Mouse (Mus musculus): ENCODE data around the gene Gm45837.

The Gm45837 gene

DNA sequence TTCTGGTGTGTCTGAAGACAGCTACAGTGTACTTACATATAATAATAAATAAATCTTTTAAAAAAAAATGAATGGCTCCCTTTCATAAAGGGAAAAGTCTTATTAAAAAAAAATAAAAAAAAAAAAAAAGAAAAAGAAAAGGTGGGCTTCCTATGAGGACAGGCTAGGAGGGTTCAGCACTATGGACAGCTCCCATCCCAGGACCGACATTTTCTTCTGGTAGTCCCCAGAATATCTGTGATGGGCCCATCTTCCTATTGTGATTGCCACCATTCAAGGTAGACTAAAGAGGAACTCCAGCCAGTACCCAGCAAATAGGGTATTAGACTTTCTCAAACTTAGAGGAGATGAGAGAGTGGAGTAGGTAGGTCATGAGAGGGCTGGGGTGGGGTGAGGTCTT, 27.2 kb downstream of the Gm45837 start:
- no peak for DNase-seq (ENCODE audit: low spot score in 2 of 2)

DNA sequence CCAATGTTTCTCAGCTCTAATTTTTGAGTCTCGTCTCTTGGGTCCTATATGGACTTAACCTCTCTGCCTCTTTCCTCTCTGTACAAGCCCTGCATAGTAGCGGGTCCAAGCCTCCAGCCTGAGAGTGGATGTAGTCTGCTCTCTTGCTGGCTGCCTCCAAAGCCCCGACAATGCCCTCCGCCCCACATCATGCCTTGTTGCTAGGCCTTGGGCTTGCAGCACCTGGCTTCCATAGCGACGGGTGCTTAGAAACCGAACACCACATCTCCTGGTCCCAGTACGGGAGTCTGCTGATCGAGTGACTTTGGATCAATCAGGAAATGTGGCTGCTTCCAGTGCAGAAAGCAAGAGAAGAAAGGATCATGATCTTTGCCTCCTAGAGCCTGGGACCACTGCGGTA, 32.4 kb downstream of the Gm45837 start:
- DNase-seq (ENCODE audit: low spot score in 2 of 2): peak in 1 of 2 experiments; percentile 46

DNA sequence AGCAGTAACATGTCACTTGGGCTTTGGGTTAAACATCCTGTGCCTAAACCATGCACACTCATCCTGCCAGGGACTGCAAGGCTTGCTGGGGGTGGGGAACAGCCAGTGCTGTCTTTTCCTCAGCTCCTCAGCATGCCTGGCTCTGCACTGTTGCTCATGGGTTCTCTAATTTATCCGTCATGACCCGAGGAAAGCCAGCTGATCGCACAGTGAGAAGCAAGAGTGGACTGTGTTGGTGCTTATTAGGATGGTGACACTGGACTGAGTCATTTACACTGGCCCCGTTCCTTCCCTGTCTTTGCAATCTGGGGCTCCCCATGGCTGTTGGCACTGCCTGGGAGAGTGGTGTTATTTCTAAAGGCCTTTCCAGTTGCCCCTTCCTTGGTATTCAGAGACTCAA, 33.5 kb downstream of the Gm45837 start:
- DNase-seq (ENCODE audit: low spot score in 2 of 2): no peak

DNA sequence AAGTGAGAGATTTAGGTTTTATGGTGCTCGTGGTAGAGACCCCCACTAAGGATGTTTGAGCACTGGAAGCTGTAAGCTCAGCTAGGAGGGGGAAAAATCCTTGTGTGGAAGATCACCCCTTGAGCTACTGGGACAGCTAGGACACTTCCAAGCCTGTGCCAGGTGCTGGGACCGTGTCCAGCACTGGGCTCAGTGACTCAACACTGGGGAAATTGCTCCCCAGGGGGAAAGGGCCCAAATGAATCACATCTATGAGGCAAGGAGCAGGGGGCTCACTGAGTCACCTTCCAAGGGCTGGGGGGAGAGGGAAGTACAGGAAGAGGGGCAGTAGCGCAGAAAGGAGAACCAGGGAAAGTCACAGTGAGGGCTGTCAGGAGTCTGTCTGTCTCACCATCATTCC, 39.2 kb downstream of the Gm45837 start:
- no peak for DNase-seq (ENCODE audit: low spot score in 2 of 2)

DNA sequence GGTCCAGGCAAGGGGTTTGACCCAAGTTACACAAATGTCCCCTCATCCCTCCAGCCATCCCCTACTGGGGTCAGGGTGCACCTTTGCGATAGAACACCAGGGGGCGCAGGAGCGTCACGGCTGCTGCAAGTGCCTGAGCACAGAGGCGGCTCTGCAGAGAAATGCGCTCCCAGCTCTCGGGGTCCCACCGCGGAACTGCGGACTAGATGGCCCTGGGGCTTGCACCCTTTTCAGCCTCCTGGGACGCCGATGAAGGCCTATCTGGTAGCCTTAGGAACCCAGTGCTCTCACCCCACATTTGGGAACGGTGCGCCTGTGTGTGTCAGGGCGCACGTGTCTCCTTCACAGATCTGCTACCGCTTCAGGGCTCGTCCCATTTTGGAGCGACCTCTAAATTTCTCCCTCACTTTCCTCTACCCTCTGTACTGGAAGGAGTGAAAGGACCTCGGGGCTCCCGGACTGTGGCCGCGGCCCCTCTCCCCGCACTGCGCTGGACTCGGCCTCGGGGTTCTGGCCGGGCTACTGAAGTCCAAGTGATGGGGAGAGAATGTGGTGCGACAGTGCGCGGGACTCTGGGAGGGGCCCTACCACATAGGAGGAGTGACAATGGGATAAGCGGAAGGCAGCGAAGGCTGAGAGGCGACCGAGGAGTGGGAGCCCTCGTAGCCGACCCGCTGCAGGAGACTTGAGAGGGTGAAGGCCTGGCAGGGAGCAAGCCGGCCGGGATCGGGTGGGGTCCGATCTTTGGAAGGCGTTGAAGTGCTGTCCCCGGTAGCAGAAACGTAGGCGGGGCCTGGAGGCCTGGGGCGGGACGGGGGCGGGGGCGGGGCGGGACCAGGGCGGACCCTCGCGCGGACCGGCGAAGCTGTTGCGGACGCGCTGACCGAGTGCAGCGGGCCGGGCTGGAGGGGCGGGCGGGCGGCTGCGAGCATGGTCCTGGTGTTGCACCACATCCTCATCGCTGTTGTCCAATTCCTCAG, 40.0 kb downstream of the Gm45837 start:
- DNase-seq (ENCODE audit: low spot score in 2 of 2): peak; percentile 88 to 92

DNA sequence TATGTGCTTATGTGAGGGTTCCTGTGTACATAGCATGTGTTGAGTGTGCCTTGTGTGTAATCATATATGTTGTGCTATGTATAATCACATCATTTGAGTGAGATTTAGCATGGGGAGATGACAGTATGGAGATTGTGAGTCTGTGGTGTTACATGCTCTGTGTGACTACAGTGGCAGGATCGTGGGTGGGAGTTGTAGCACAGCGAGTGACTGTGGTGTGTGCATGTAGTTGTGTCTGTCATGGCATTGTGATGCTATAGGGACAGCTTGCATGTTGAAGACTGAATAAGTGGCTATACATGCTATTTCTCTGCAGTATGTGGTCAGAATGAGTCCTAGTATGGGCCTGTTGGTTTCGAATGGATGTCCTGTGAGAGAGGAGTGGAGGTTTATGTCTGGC, 42.0 kb downstream of the Gm45837 start:
- DNase-seq (ENCODE audit: low spot score in 2 of 2): no peak

DNA sequence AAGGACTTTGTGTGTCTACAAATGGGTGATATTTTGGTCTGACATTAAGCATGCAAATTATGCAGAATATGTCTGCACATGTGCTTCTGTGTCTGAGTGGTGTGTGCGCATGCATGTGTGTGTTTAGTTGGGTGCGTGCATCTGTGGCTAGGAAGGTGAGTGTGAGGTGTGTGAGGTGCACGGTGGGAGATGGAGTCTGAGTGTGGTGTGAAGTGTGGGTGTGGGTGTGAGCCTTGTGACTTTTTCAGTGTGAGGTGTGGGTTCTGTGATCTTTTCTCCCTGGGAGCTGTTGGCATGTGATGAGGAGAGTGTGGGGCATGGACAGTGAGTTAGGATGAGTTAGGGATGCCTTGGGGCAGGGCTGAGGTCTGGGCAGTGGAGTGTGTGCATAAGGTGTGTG, 42.6 kb downstream of the Gm45837 start:
- no peak for DNase-seq (ENCODE audit: low spot score in 2 of 2)

DNA sequence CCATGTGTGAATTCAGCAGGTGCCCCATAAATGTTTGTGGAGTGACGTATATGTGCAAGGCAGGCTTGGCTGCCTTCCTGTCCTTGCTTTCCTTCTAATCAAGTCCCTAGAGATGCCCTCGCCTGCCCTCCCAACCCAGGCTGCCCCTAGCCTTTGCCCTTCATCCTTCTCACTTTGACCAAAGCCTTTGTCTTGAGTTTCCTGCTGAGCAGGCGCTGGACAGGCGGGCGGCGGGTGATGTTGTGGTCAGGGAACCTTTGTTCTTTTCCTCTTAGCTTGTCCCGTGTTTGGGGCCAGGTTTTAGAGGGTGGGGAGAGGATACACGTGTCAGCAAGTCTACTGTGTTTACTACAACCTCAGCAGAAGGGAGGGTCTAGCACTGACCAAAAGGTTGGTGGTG, 43.0 kb downstream of the Gm45837 start:
- DNase-seq (ENCODE audit: low spot score in 2 of 2): peak in 1 of 2 experiments; percentile 46

DNA sequence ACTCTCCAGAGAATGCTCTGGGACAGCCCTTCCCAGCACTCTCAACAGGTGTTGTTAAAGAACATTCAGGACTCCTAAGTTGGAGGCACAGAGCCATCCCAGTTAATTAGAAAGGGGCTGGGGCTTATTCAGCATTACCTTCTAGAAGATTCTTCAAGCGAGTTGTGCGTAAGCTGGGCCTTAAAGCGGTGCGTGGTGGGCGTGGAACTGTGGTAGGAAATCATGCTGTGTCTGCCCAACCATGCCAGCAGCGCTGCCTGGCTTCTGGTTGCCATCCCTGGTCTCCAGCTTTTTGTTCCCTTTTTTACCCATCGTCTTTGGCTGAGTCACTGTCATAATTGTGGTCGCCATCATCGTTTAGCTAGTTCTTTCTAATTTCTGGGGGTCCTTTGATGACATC, 43.8 kb downstream of the Gm45837 start:
- DNase-seq (ENCODE audit: low spot score in 2 of 2): peak in 1 of 2 experiments; percentile 53

DNA sequence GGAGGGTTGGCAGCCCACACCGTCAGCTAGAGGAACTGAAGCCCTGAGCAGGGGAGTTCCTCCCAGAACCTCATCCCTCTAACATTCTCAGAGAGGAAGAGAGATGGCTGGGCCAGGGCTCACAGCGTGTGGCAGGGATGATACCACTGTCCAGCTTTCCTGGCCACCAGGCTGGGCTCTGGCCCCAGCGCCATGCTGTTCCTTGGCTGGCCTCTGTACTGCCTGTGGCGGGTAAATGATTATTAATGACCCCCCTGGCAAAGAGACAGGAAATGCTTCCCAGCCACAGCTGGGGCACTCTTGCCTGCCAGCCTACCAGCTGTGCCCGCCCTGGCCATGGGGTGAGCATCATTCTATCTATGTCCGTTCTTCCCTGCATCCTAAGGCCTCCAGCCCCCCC, 44.5 kb downstream of the Gm45837 start:
- peak in 1 of 2 experiments; percentile 36 for DNase-seq (ENCODE audit: low spot score in 2 of 2)

DNA sequence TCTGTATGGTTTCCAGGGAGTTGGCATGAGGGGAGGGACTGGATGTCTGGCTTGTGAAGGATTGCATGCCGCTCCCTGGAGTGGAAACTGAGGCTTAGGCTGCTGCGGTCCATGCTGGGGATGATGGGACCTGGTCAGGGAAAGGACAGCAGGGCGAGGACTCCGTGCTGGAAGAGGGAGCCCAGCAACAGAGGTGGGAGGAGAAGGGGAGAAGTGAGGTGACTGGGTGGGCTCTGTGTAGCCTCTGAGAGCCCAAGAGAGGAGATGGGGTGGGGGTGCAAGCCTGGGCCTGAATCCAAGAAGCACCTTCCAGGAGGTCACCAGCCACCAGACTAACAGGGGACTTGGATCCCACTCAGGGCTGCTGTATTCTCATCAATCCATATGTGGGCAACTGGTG, 45.6 kb downstream of the Gm45837 start:
- peak in 1 of 2 experiments; percentile 42 for DNase-seq (ENCODE audit: low spot score in 2 of 2)

DNA sequence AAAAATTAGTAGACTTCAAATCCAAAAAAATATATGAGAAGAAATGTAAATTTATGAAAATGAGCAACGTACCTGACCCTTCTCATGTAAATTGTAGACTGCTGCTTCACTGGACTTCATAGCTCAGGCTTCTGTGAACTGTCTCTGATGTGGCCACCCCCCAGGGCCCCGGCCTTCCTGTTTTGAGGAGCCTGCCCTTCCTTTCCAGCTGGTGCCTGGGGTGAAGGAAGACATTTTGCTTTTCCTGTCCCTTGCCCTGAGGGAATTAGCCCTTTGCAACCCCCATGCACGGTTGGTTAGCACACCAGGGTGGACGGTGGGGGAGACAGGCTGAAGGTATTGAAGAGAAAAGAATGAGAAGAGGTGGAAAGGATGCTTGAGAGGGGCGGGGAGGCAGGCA, 46.1 kb downstream of the Gm45837 start:
- no peak for DNase-seq (ENCODE audit: low spot score in 2 of 2)

DNA sequence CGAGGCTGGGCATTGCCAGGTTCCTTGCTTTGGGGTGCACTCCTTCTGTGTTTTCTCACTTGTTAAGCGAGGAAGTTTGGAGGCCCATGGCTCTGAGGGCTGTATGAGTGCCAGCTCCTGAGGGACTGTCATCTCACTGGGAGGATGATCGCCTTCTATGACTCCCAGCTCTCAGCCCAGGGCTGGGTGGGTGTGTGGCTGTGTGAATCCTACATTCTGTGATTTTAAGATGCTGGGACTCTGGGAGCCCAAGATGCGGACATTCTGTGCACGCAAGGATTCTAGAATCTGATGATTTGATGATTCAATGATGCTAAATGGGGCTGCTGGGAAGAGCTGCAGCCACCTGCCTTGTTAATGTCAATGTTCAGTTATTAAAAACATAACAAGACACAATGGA, 46.6 kb downstream of the Gm45837 start:
- peak; percentile 52 to 54 for DNase-seq (ENCODE audit: low spot score in 2 of 2)

DNA sequence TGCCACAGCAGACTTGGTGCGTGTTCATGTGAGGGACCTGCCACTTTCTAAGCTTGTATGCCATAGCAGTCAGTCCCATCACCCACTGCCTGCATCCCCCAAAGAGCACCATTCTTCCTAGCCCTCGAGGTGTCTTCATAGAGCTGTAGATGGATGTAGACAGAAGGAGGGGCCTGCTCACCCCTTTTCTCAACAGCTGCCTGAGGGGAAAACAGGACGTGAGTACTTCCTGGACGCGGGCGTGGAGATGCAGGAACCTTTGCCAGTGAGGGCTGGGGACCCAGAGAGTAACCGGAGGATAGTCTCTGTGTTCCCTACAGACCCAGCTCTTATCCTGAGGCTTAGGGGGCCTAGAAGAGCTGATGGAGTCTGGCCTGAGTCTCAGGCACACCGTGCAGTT, 47.1 kb downstream of the Gm45837 start:
- DNase-seq (ENCODE audit: low spot score in 2 of 2): peak; percentile 33 to 34

DNA sequence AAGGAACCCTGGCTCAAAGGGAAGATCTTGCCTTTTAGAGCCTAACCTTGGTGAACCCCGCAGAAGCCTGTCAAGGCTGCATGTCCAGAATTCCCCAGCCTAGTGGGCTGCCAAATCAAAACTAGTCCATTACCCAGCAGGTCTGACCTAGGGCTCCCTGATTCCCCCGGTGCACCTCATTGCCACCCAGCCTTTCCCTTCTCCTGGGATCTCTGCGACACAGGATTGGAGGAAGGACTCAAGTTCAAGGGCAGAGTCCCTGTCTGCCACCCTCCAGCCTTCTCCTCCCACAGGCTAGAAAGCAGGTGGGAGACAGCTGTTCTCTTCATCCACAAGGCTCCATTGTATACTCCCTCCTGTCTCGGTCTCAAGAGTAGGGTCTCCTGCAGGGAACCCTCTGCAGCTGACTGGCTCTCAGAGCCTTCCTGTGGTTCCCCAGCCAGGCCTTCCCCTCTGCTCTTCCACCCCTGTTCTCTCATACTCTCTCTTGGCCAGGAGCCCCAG, 47.6 kb downstream of the Gm45837 start:
- DNase-seq (ENCODE audit: low spot score in 2 of 2): no peak

DNA sequence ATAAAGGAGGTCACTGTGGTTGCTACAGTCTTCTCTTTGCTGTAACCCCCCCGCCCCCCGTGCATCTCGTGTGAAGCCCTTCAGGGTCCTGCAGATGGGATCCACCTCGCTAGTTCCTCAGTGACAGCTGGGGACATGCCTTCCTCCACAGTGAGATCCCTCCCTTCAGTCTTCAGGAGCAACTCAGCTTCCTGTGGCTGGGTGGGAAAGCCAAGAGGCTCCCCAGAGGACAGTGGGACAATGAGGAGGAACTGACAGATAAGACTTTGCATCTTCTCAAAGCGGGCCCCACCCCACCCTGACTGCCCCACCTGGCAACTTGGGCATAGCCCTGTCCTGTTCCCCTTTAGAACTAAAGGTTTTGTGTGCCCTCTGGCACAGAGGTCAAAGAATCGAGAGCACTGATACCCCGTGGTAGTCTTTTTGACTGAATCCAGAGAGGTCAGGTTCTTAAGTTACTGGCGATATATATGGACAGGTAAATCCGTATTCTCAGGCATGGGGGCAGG, 48.7 kb downstream of the Gm45837 start:
- no peak for DNase-seq (ENCODE audit: low spot score in 2 of 2)

DNA sequence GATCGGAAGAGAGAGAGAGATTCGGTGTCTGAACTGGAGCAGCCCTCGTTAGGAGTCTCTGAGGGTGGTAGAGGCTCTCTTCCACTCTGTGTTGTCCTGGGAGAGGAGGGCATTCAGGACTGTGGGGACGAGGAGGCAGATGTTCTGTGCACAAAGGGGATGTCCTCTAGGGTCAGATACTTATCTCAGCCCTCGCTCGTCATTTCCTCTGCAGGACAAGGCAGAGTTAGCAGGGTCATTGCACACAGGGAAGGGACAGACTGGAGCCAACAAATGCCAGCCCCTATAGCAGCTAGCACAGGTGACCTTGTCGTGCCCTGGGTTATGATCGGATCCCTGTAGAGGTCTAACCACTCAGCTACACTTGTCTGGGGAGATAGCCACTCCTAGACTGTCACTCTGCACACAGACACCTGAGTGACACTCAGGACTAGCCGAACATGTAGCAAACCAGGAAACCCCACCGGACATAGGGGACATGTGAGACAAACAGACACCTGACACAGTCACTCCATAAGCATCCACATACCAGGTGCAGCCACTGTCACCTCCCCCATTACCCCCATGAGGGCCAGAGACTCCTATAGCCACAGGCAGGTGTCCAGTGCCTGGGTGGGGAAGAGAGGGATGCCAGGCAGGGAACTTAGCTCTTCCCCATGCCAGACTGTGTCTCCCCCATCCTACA, 49.4 kb downstream of the Gm45837 start:
- DNase-seq (ENCODE audit: low spot score in 2 of 2): peak in 1 of 2 experiments; percentile 35

DNA sequence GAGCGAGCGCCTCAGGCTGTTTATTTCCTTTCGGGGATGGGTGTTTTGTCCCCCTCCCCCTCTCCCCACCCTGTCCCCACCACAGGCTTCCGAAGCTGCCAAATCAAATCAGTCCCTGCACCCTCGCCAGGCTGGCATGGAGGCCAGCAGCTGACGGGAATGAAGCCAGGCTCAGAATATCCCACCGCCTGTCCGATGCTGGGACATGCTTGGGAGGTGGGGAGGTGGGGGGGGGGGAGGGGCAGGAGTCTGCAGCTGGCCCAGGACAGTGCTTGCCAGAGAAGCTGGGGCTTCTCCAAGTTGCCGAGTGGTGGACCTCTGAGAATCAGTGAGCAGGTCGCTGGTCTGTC, 49.9 kb downstream of the Gm45837 start:
- DNase-seq (ENCODE audit: low spot score in 2 of 2): peak; percentile 84 to 88

DNA sequence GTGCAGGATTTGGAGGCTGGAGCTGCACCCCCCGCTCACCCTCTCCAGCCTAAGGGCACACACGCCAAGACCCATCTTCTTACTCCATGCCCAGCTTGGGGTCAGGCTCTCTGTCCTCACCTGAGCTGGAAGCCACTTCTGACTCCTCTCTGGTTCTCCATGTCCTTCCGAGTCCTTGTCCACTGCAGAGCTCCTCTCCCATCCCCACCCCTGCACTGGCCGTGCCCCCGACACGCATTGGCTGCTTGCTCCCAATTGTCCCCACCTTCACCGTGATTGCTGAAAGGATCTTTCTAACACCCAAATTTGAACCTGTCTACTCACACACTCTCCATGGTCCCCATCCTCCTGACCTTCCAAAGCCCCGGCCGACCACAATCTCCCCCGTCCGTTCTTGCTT, 50.9 kb downstream of the Gm45837 start:
- DNase-seq (ENCODE audit: low spot score in 2 of 2): peak in 1 of 2 experiments; percentile 36

DNA sequence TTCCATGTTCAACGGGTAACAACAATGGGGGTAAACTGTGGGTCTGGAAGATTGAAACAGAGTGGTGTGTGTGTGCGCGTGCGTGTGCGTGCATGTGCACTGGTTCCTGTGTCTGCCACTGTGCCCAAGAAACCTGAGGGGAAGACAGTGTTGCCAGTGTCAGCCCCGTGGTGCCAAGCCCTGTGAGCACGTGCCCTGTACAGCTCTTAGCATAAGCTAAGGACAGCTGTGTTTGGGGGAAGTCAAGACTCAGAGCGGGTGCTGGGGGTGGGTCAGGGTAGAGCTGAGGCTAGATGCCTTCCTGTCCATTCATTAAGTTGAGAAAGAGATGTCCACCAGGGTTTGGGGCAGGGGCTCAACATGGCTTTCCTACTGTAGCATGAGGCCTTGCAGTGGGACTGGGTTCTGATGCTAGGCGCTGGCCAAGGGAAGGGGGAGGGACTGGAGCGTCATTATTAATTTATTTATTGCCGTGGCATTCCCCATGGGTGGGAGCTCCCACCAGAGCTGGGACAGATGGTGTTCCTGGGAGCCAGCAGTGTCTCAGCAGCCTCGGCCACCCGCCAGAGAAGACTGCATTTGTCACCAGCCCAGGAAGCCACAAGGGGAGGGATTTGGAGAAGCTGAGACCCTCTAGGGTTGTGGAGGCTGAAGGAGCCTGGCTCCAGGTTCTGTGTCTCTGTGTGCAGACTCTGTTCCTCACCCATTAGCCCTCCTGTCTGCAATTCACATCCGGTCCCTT, 51.8 kb downstream of the Gm45837 start:
- peak; percentile 86 to 88 for DNase-seq (ENCODE audit: low spot score in 2 of 2)

DNA sequence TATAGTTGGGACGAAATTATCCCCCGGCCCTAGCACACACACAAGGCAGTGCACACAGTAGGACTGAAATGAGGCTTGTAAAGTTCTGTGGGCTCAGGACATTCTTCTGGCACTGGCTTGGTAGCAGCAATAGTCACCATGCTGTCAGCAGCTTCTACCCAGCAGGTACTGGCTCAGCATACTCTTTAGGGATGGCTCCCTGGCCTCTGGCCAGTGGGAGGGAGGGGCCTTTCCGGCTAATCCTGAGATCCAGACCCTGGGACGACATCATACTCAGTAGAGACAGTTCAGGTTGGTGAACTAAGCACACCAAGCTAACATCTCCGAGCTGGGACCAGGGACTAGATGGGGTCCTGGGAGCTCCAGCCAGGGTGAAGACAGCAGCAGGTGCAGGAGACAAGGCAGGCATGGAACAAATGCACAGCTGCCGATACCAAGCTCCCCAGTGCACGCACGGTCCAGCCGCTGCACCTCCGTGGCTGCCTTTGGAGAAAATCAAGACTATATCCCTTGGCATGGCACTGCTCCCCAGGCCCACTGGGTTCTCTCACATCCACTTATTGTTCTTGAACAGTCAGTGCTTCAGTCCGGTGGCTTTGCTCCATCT, 53.1 kb downstream of the Gm45837 start:
- no peak for DNase-seq (ENCODE audit: low spot score in 2 of 2)
